Mouse (Mus musculus) E14TG2a.4 (cell line): ENCODE data around the gene Gm3854.

ENCODE experiments used
- H3K27me3 ChIP-seq: 2 replicates; pipeline ENCODE4 v1.6.1; 2014; ENCODE audit warnings: low read length, control low read depth; ENCODE audit not compliant: insufficient read depth
- H3K36me3 ChIP-seq: 2 replicates; pipeline ENCODE4 v1.6.1; 2014; ENCODE audit warnings: low read length, control low read depth; ENCODE audit not compliant: insufficient read depth
- H3K4me1 ChIP-seq: replicated peaks from 2 replicates; pipeline ENCODE4 v1.6.1; 2014; ENCODE audit warnings: low read depth, low read length, control low read depth
- H3K4me3 ChIP-seq: replicated peaks from 2 replicates; pipeline ENCODE4 v1.5.1; 2014; ENCODE audit warnings: mild to moderate bottlenecking, low read length
- H3K9me3 ChIP-seq: 2 replicates; pipeline ENCODE4 v1.6.1; 2014; ENCODE audit warnings: low read length, control low read depth
- CTCF ChIP-seq: conservative IDR thresholded peaks from 2 replicates; pipeline ENCODE4 v1.5.1; 2014; ENCODE audit warnings: low read length
- NANOG ChIP-seq: IDR thresholded peaks from 2 replicates; pipeline ENCODE4 v1.6.1; 2014; ENCODE audit warnings: borderline replicate concordance, low read length, mixed read lengths
- POU5F1 ChIP-seq: IDR thresholded peaks from 2 replicates; pipeline ENCODE4 v1.6.1; 2014; ENCODE audit warnings: low read length, borderline replicate concordance

Gene Gm3854

DNA sequence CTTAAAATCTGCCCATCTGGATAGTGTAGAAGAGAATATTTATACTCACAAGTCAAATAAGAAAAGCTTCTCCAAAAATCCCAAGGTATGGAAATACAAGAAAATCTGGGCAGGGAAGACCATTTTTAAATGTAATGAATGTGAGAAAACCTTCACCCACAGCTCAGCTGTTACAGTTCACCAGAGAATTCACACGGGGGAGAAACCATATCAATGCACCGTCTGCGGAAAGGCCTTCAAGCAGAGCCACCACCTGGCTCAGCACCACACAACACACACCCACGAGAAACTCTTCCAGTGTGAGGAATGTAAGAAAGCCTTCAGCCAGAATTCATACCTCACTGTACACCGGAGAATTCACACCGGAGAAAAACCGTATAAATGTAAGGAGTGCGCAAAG, 34.9 kb downstream of the Gm3854 start:
- 0 out of 2 replicates have a peak, but pooled peaks cover 1% of the 10 kb centered on the region for H3K27me3 ChIP-seq
- peaks cover 11% of the 10 kb centered on the region for H3K4me1 ChIP-seq
- H3K9me3 ChIP-seq = no peaks in the 10 kb centered on the region
- TF ChIP-seq NANOG (no peak), POU5F1 (no peak), CTCF (no peak)
- peaks cover 21% of the 10 kb centered on the region for H3K36me3 ChIP-seq
- no peak overlapping the region for H3K4me3 ChIP-seq

DNA sequence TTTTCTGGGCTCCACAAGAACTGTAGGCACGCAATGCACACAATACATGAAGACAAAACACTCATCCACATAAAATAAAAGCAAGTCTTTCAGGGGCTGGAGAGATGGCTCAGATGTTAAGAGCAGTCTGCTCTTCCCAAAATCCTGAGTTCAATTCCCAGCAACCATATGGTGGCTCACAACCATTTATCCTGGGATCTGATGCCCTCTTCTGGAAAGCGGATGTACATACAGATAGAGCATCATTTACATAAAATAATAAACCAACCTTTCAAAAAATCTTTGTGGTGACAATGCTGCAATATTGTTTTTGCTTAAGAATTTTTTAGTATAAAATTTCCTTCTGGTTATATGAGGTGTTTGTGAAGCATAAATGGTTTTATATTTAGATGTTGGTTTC, 37.9 kb downstream of the Gm3854 start:
- peaks cover 18% of the 10 kb centered on the region for H3K27me3 ChIP-seq
- H3K4me3 ChIP-seq = no peak overlapping the region
- peaks cover 21% of the 10 kb centered on the region for H3K36me3 ChIP-seq
- peaks cover 16% of the 10 kb centered on the region for H3K4me1 ChIP-seq
- TF ChIP-seq POU5F1 = no peak
- no peak for TF ChIP-seq NANOG
- TF ChIP-seq CTCF = no peak; the same call in none of the 2 replicates
- no peaks in the 10 kb centered on the region for H3K9me3 ChIP-seq

DNA sequence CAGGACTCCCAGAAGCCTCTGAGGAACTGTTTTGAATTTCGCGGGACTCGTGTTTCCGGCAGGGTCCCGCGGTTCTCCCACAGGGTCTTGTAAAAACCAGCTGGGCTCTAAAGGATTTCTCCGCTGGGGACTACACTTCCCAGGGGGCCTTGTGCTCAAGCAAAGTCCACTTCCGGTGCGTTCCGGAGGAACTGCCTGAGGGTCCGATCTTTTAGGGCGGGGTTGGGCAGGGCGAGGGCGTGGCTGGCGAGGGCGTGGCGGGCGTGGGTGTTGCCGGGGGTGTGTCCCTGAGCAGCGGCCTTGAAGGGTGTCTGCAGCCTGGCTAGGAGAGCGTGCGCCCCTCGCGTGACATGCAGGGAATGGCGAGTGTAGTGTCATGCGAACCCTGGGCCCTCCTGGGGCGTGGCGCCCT, 39.5 kb downstream of the Gm3854 start, which contains the start of gene Zfp28:
Gene Zfp28 (plus strand): TSS at position 252 of the 412 bp plus-strand sequence.
- TF ChIP-seq CTCF = no peak
- no peak for TF ChIP-seq NANOG
- TF ChIP-seq POU5F1 = no peak

DNA sequence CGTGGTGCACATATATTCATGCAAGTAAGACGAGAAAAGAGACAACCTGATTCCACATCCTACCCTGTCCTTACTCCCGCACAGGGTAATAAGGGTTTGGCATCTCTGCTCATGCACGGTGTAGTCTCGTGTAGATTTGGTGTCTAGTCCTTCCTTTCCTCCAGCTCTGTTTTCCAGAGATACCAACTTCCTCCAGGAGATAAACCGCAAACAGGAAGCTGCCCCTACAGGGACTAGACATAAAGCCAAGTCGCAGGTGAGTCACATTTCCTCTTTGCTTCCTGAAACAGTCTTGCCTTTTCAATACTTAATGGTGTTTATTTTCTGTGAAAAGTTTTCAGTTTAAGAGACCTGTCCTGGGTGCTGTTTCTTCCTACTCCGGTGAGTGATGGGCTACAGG, 40.5 kb downstream of the Gm3854 start:
- TF ChIP-seq NANOG (no peak), POU5F1 (no peak), CTCF (no peak)
- Histone ChIP-seq H3K27me3 (peaks cover 18% of the 10 kb centered on the region), H3K4me1 (peaks cover 20% of the 10 kb centered on the region), H3K4me3 (peak overlapping the region; percentile 86), H3K9me3 (0 out of 2 replicates have a peak, but pooled peaks cover 4% of the 10 kb centered on the region), H3K36me3 (peaks cover 11% of the 10 kb centered on the region)

More for the DNA sequence above, 39.5 kb downstream of the Gm3854 start, which contains the start of gene Zfp28:
- Histone ChIP-seq H3K27me3 (peaks cover 18% of the 10 kb centered on the region), H3K9me3 (0 out of 2 replicates have a peak, but pooled peaks cover 4% of the 10 kb centered on the region), H3K4me1 (peaks cover 16% of the 10 kb centered on the region), H3K36me3 (peaks cover 18% of the 10 kb centered on the region), H3K4me3 (peak within 1 kb of the TSS; percentile 86)

DNA sequence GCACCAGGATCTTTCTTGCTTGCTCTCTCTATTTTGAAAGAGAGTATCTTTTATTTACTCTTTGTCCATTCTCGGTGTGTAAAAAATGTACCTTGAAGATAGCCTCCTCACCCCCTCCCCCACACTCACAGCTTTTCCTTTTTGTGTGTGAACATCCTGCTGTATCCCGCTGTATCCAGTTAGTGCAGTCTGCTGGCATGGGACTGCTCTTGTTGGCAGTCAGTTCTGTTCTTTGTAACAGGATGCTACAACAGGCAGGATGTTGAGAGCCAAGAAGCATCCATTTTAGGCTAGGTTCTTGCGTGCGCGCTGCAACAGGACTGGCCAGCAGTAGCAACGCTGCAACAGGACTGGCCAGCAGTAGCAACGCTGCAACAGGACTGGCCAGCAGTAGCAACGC, 43.4 kb downstream of the Gm3854 start:
- H3K4me3 ChIP-seq = no peak overlapping the region

DNA sequence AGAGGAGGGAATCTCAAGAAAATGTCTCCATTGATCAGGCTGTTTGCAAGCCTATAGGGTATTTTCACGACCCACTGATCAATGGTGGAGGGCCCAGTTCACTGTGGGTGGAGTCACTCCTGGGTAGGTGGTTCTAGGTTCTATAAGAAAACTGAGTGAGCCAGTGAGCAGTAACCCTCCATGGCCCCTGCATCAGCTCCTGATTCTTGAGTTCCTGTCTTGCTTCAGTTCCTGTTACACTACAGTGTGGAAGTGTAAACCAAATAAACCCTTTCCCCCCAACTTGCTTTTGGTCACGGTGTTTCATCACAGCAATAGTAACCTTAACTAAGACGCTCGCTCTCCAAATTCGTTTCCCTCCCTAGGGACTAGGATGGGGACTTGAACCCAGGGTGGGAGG, 45.4 kb downstream of the Gm3854 start:
- H3K4me1 ChIP-seq = peaks cover 20% of the 10 kb centered on the region
- H3K27me3 ChIP-seq = peaks cover 12% of the 10 kb centered on the region; the same call in 1 of the 2 replicates
- TF ChIP-seq CTCF (no peak), NANOG (no peak), POU5F1 (no peak)
- no peak overlapping the region for H3K4me3 ChIP-seq
- peaks cover 3% of the 10 kb centered on the region; the same call in 1 of the 2 replicates for H3K36me3 ChIP-seq
- 0 out of 2 replicates have a peak, but pooled peaks cover 4% of the 10 kb centered on the region for H3K9me3 ChIP-seq

More for the DNA sequence above, 43.4 kb downstream of the Gm3854 start:
- Histone ChIP-seq H3K27me3 (peaks cover 18% of the 10 kb centered on the region), H3K36me3 (0 out of 2 replicates have a peak, but pooled peaks cover 3% of the 10 kb centered on the region), H3K9me3 (0 out of 2 replicates have a peak, but pooled peaks cover 4% of the 10 kb centered on the region), H3K4me1 (peaks cover 24% of the 10 kb centered on the region)
- TF ChIP-seq POU5F1 (no peak), NANOG (no peak), CTCF (no peak)

DNA sequence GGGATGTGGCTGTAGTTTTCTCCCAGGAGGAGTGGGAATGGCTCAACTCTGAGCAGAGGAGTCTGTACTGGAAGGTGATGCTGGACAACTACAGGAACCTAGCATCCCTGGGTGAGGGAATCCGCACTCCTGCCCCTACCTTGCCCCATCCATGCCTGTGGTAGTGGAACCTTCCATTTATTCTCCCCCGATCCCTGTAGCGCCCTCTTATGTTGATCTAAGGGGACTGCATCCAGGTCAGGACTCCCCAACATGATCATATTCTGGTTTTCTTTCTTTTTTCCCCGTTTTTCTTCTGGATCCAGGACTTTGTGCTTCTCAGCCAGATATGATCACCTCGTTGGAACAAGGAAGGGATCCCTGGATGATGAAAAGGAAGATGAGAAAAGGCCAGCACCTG, 45.9 kb downstream of the Gm3854 start:
- peaks cover 4% of the 10 kb centered on the region; the same call in 1 of the 2 replicates for H3K36me3 ChIP-seq
- peaks cover 19% of the 10 kb centered on the region for H3K4me1 ChIP-seq
- no peak overlapping the region for H3K4me3 ChIP-seq
- TF ChIP-seq POU5F1 (no peak), CTCF (peak; percentile 67)
- 0 out of 2 replicates have a peak, but pooled peaks cover 4% of the 10 kb centered on the region for H3K9me3 ChIP-seq
- peaks cover 8% of the 10 kb centered on the region; the same call in 1 of the 2 replicates for H3K27me3 ChIP-seq

DNA sequence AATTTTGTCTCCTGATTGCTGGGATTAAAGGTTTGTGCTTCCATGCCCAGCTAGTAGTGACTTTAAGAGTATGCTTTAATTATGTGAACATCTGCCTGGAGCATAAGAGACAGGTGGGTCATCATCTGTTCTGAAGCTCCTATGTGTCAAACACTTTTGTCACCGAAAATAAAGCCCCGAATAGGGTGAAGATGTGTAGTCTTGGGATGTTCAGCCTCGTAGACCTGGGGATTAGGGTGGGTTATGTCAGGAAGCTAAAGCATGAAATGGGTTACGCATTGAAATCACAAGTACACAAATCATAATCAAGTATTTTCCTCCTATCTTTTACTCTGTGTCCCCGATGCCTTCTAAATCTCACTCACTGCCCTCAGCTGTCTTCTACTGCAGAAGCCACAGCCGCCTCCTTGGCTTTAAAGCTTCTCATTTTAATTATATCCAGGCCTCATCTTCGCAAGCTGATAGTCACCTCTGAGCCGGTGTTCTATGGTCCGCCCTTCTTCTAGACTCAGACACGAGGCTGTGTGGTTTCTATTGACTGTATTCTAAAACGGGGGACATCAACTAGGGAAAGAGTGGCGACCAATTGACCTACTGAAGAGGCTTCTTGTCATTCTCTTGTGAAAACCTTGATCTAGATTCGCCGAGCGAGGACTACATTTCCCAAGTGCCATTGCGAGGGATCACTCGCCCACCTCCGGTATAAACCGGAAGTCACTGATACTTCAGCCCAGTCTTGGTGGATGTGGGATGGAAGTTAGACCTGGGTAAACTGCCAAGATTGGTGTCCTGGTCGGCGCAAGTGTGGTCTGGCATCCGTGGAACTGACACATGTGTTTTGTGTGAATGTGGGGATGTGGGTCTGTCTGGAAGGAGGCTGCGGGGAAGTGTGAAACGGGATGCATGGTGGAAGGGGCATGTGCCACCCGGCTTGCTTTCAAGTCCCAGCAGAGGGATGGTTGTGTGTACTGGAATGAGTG, 54.7 kb downstream of the Gm3854 start, which contains the start of gene Smim17:
Gene Smim17 (plus strand): TSS at position 720 of the 980 bp plus-strand sequence.
- Histone ChIP-seq H3K4me3 (peak within 1 kb of the TSS; percentile 79), H3K36me3 (peaks cover 6% of the 10 kb centered on the region; the same call in 1 of the 2 replicates), H3K4me1 (peaks cover 11% of the 10 kb centered on the region), H3K27me3 (no peaks in the 10 kb centered on the region), H3K9me3 (no peaks in the 10 kb centered on the region)
- TF ChIP-seq POU5F1 (no peak), CTCF (no peak), NANOG (no peak)
